Mouse (Mus musculus) kidney, postnatal 10 days (tissue): ENCODE data around the gene Cfap45.
A peak's percentile ranks its signal among the peaks of the same experiment; 100 is the strongest.

Source experiments
- DNase-seq: peaks from one replicate; pipeline ENCODE4 v3.0.0; 2021; ENCODE audit warnings: mixed read lengths

The Cfap45 gene

GRCm38 (mm10) chr1:172519644-172520043, 957 bp upstream of the Cfap45 start:
- no peak for DNase-seq

- no peak for DNase-seq
Measured at GRCm38 (mm10) chr1:172522524-172522923, 1.9 kb downstream of the Cfap45 start.

- DNase-seq: peak; percentile 67
Measured at GRCm38 (mm10) chr1:172523699-172524101, 3.1 kb downstream of the Cfap45 start.

- DNase-seq: peak; percentile 57
Measured at GRCm38 (mm10) chr1:172525027-172525764, 4.6 kb downstream of the Cfap45 start.

- no peak for DNase-seq
Measured at GRCm38 (mm10) chr1:172525971-172526370, 5.4 kb downstream of the Cfap45 start.

- DNase-seq: peak; percentile 62
Measured at GRCm38 (mm10) chr1:172526380-172527081, 5.9 kb downstream of the Cfap45 start.

- DNase-seq: no peak
Measured at GRCm38 (mm10) chr1:172527431-172527830, 6.8 kb downstream of the Cfap45 start.

- DNase-seq: peak; percentile 96
Measured at GRCm38 (mm10) chr1:172528701-172529100, 8.1 kb downstream of the Cfap45 start.

GRCm38 (mm10) chr1:172530544-172531220, 10.1 kb downstream of the Cfap45 start:
- peak; percentile 48 for DNase-seq

GRCm38 (mm10) chr1:172532551-172532950, 11.9 kb downstream of the Cfap45 start:
- DNase-seq: peak; percentile 68

- no peak for DNase-seq
Measured at GRCm38 (mm10) chr1:172535116-172535515, 14.5 kb downstream of the Cfap45 start.

GRCm38 (mm10) chr1:172539827-172540226, 19.2 kb downstream of the Cfap45 start:
- no peak for DNase-seq

- DNase-seq: no peak
Measured at GRCm38 (mm10) chr1:172540283-172540820, 19.8 kb downstream of the Cfap45 start.

GRCm38 (mm10) chr1:172546062-172546461, 25.5 kb downstream of the Cfap45 start:
- no peak for DNase-seq

- no peak for DNase-seq
Measured at GRCm38 (mm10) chr1:172548501-172548900, 27.9 kb downstream of the Cfap45 start.

- no peak for DNase-seq
Measured at GRCm38 (mm10) chr1:172549314-172549713, 28.7 kb downstream of the Cfap45 start.

GRCm38 (mm10) chr1:172549717-172550116, 29.1 kb downstream of the Cfap45 start:
- DNase-seq: no peak

- DNase-seq: peak; percentile 70
Measured at GRCm38 (mm10) chr1:172550551-172550951, 29.9 kb downstream of the Cfap45 start.

- no peak for DNase-seq
Measured at GRCm38 (mm10) chr1:172551009-172551408, 30.4 kb downstream of the Cfap45 start.

- peak; percentile 53 for DNase-seq
Measured at GRCm38 (mm10) chr1:172552623-172553022, 32.0 kb downstream of the Cfap45 start.

GRCm38 (mm10) chr1:172555638-172556037, 35.0 kb downstream of the Cfap45 start, which contains the start of gene Vsig8:
TSS of gene Vsig8 (plus strand) at chr1:172555938.
- DNase-seq: no peak

GRCm38 (mm10) chr1:172562641-172563464, 42.3 kb downstream of the Cfap45 start:
- DNase-seq: peak; percentile 85
